Mouse (Mus musculus): Measurements from ENCODE around the gene Sf1.
A peak's percentile ranks its signal among the peaks of the same experiment; 100 is the strongest.

Gene Sf1

DNA sequence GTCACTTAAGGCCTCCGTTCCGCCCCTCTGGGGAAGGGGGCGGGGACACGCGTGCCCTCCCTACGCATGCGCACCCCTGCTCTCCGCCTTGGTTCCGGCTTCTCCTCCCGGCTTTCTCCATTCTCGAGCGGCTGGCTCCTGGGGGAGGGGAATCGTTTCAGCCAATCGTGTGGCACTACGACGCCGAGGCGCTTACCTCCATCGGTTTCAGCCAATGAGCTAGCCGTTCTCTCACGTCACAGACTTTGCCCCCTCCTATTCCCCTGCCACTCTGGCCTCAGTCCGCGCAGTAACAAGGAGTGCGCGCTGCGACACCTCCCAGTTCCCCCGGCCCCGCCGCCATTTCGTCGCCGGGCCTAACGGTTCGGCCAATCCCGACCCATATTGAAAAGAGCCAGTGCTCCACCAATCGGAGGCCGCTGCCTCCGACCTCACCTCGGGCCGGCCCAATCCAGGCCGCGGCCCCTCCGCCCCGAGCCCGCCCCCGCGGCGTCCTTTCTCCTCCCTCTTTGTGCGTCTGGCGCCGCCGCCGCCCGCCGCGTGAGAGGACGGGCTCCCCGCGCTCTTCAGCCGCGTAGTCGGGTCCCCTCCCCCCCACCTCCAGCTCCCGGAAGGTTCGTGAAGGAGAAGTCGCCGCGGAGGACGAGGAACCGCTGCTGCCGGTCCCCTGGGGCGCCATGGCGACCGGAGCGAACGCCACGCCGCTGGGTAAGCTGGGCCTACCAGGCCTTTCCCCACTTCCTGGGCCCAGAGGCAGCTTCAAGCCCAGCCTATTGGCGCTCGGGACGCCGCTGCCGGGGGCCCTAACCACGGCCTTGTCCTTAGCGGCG lies at the start of gene Sf1:
Gene Sf1, plus strand, starts transcription at position 280 of the 830 bp plus-strand sequence.
- peak; percentile 99 to 100 for DNase-seq

GRCm38 (mm10) chr19:6313796-6314195 lies 49.7 kb upstream of the Sf1 start:
- DNase-seq, result no peak

- DNase-seq, result no peak
These were observed 49.0 kb upstream of the Sf1 start for GRCm38 (mm10) chr19:6314513-6314912.

DNA sequence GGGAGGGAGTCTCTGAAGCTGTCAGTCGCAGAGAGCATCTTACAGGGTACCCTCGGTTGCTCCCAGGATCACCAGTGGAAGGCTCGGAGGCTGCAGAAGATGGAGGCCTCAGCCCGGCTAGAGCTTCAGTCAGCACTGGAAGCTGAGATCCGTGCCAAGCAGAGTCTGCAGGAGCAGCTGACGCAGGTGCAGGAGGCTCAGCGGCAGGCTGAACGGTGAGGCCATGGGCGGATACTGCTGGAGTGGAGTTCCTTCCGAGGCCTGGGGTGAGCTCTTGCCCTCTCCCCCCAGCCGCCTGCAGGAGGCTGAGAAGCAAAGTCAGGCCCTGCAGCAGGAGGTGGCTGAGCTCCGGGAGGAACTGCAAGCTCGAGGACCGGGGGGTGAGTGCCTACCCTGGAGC lies 47.9 kb upstream of the Sf1 start:
- peak; percentile 69 to 70 for DNase-seq

DNA sequence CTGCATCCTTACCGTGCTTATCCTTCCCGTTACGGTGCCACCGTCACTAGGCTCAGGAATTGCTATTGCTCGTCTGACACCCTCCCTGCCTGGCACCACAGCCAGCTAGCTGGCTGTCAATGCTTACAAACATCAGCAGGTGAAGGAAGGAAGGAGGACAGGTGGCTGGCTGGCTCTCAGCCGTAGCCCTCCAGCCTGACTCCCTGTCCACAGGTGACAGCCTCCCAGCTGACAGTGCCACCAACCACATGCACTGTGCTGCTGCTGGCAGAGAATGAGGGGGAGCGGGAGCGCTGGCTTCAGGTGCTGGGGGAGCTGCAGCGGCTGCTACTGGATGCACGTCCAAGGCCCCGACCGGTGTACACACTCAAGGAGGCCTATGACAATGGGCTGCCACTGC lies 45.3 kb upstream of the Sf1 start:
- DNase-seq, result no peak

DNA sequence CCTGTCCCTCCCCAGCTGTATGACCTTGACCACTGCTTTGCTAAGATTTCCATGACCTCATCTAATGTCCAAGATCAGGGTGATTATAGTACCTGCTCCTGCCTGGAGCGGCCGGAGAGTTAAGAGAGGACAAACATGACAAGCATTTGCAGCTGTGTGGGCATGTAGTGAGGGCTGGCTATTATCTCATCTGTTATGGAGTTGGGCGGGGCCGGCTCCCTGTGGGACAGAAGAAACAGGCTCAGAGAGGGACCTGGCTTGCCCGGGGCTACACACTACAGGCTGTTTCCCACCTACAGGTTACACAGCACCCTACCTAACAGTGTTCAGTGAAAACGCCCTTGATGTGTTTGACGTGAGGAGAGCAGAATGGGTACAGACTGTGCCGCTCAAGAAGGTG lies 42.1 kb upstream of the Sf1 start:
- no peak for DNase-seq

DNA sequence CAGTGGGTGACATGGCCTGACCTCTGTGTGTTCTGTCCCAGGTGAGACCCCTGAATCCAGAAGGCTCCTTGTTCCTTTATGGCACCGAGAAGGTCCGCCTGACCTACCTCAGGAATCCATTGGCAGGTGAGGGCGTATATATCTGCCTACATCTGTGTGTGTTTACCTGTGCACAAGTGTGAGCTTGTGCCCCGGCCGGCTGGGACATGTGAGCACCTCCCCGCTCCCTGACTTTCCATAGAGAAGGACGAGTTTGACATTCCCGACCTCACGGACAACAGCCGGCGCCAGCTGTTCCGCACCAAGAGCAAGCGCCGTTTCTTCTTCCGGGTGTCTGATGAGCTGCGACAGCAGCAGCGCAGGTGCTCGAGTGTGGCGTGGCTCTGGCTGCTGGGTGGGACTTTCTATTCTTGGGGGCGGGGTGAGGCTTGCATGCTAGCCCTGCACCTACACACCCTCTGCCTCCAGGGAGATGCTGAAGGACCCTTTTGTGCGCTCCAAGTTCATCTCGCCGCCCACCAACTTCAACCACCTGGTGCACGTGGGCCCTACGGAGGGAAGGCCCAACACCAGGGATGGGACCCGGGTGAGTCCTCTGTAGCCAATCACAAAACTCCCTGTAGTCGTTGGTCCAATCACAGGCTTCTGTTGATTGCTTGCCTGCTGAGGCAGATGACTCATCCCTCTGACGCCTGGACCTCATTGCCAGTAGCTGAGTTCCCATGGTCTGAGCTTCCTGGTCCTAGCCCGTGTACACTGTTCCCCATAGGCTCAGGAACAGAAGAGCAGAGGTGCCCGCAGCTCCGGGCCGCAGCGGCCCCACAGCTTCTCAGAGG lies 41.5 kb upstream of the Sf1 start:
- no peak for DNase-seq

GRCm38 (mm10) chr19:6324751-6325150 lies 38.7 kb upstream of the Sf1 start:
- no peak for DNase-seq

GRCm38 (mm10) chr19:6331178-6331577 lies 32.3 kb upstream of the Sf1 start:
- no peak for DNase-seq

DNA sequence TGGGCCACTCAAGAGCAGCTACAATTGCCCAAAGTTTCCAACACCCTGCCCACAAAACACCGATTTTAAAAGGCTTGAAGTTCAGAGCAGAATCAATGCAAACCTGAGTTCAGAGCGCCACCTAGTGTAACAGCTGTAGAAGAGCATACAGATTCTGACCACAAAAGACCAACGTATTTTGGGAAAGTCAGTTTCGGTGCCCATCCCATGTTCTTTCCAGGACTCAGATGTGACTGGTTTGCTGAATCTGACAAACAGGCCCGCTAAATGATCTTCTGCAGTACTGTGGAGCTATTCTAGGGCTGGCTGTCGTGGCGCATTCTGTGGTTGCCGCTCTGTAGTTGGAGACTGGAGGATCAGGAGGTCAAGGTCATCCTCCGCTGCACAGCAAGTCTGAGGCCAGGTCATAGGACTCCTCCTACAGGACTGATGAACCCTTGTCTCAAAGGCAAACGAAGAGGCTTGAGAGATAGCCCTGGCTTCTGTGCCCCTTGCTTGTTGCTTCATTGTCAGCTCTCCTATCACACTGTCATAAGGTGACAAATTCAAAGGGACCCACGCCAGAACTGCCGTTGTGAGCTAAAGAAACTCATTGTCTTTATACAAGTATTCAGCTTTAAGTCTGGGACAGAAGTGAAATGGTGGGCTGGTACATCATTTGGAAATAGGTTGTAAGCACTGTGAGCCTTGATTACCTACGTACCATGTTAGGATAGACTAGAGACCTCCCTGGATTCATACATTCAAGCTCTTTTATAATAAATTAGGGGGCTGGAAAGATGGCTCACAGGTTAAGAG lies 31.6 kb upstream of the Sf1 start:
- DNase-seq, result peak; percentile 52 to 68

GRCm38 (mm10) chr19:6333761-6334595 lies 29.5 kb upstream of the Sf1 start:
- DNase-seq, result no peak

DNA sequence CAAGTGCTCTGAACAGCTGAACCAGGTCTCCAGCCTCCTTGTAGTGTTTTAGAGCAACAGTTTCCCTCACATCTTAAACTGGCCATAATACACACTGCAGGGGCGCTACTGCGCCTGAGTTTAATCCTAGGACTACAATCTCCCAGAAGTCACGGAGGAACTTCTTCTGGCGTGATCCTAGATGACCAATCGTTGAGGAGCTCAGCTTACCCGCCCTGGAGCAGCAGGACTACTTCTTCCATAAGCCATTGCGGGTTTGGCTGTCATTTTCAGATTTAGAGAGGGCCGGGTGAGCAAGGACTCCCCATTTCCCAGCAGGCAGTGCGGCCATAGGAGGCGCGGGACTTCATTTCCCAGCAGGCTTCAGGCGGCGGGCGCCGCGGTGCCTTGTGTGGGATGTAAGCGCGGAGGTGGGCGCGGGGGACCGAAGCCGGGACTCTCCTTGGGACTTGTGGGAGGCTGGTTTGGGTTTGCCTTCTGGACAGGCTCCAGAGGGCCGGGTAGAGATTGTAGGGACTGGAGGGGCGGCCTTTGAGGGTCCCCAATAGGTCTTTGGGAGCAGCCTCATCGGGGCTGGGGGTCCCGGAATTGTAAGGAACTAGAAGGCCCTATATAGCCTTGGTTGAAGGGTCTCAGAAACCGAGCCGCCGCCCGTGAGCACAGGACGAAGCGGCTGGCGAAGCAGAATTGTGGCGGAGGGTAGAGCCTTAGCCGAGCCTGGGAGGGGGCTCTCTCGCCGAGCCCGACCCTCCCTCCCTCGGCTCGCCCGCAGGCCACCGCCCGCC lies 28.6 kb upstream of the Sf1 start, which contains the start of gene Men1:
Gene Men1, plus strand, starts transcription at position 307 of the 785 bp plus-strand sequence.
- DNase-seq, result peak; percentile 93

GRCm38 (mm10) chr19:6335458-6335827 lies 28.0 kb upstream of the Sf1 start:
- peak in 1 of 2 experiments; percentile 37 for DNase-seq

DNA sequence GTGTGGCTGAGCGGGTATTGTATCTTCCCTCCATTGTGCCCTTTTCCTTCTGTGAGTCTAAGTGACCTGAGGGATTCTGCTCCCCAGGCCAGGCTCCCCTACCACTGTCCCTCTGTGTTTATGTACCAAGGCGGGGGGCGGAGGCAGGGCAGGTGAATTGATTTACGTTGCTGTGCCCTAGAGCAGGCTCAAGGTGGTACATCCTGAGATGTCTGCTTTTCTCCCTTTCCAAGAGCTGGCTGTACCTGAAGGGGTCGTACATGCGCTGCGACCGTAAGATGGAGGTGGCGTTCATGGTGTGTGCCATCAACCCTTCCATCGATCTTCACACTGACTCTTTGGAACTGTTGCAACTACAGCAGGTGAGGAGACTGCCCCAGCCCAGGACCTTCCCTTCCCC lies 26.6 kb upstream of the Sf1 start:
- no peak for DNase-seq

DNA sequence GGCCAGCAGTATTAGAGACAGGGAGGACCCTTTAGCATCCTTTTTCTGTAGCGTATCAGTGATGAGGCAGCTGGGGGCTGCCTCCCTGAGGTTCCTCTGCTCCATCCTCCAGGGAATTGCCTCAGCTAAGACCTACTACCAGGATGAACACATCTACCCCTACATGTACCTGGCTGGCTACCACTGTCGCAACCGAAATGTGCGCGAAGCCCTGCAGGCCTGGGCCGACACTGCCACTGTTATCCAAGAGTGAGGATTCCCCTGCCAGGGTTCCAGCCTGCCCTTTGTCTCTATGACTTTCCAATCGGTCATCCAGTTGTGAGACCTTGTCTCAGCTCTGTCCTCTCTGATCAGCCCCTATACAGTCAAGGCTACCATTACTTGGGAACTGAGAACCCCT lies 25.3 kb upstream of the Sf1 start:
- DNase-seq, result no peak

GRCm38 (mm10) chr19:6338716-6339115 lies 24.8 kb upstream of the Sf1 start:
- no peak for DNase-seq

DNA sequence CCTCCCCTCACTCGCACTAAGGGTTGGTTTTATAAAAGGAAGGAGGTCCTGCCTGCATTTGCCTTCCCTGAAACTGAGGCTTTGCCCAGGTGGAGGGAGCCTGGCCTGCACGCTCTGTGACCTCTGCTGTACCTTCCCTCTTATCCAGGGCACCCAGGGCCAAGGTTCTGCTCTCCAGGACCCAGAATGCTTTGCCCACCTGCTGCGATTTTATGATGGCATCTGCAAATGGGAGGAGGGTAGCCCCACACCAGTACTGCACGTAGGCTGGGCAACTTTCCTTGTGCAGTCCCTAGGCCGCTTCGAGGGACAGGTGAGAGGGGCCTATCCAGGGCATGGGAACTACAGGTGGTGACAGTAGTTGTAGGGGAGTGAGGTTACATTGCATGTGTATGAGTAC lies 24.3 kb upstream of the Sf1 start:
- DNase-seq, result no peak

- DNase-seq, result no peak
These were observed 23.5 kb upstream of the Sf1 start for GRCm38 (mm10) chr19:6339890-6340504.

GRCm38 (mm10) chr19:6340524-6341452 lies 22.7 kb upstream of the Sf1 start, which contains the start of gene Map4k2:
Map4k2 (plus strand) TSS chr19:6341135.
- peak; percentile 74 to 87 for DNase-seq

Measured in cerebellum, postnatal 36 days (tissue).